Mouse (Mus musculus): ENCODE data around the gene Rps27rt. TPM values are rescaled to one million over a fixed set of nuclear protein-coding genes. Genes with fewer than 3 reads are reported as not detected.
"Not testable (repeated sequence)": the region's sequence is repeated elsewhere in the genome, so short reads cannot be mapped to it uniquely, and the experiment has no call there.

Gene Rps27rt
- polyA plus RNA-seq, 1 experiment from 2014 or later: 259 TPM

GRCm38 (mm10) chr9:114985741-114986140, 3.2 kb upstream of the Rps27rt start:
- H3K4me3 ChIP-seq: no peak overlapping the region
- no peaks in the 10 kb centered on the region for H3K36me3 ChIP-seq
- 91% methylated on average over 5 of the region's 5 CpGs for WGBS
- ATAC-seq (ENCODE audit: insufficient number of reproducible peaks, low FRiP score): no peak
- H3K27ac ChIP-seq (ENCODE audit: poor library complexity, severe bottlenecking): no peak overlapping the region
- peaks cover 15% of the 10 kb centered on the region for H3K4me1 ChIP-seq (replicated peaks)
- H3K4me2 ChIP-seq: no peak overlapping the region
- no peak overlapping the region for H3K9ac ChIP-seq
- H3K27me3 ChIP-seq (replicated peaks): no peaks in the 10 kb centered on the region
- H3K9me3 ChIP-seq (replicated peaks): 0 out of 2 replicates have a peak, but pooled peaks cover 5% of the 10 kb centered on the region

GRCm38 (mm10) chr9:114979969-114980368, 2.6 kb downstream of the Rps27rt start:
- H3K4me3 ChIP-seq: 0 out of 2 replicates have a peak overlapping the region, but pooled peaks have one; percentile 80
- no peaks in the 10 kb centered on the region for H3K9me3 ChIP-seq (replicated peaks)
- H3K4me2 ChIP-seq: peak overlapping the region; percentile 85
- 24% methylated on average over 6 of the region's 6 CpGs for WGBS
- H3K36me3 ChIP-seq: no peaks in the 10 kb centered on the region
- no peak for ATAC-seq (ENCODE audit: insufficient number of reproducible peaks, low FRiP score)
- H3K9ac ChIP-seq: no peak overlapping the region
- H3K4me1 ChIP-seq (replicated peaks): peaks cover 20% of the 10 kb centered on the region
- H3K27me3 ChIP-seq (replicated peaks): peaks cover 11% of the 10 kb centered on the region
- no peak overlapping the region for H3K27ac ChIP-seq (ENCODE audit: poor library complexity, severe bottlenecking)

GRCm38 (mm10) chr9:114978281-114979111, 4.0 kb downstream of the Rps27rt start, which contains the start of gene Osbpl10:
Osbpl10 (plus strand) TSS chr9:114978569.
- peak within 1 kb of the TSS; percentile 80 for H3K4me3 ChIP-seq
- peak within 1 kb of the TSS; percentile 78 for H3K27ac ChIP-seq (ENCODE audit: poor library complexity, severe bottlenecking)
- H3K27me3 ChIP-seq (replicated peaks): peaks cover 11% of the 10 kb centered on the region
- H3K36me3 ChIP-seq: no peaks in the 10 kb centered on the region
- H3K4me2 ChIP-seq: peak within 1 kb of the TSS; percentile 85
- H3K9me3 ChIP-seq (replicated peaks): no peaks in the 10 kb centered on the region
- peaks cover 20% of the 10 kb centered on the region for H3K4me1 ChIP-seq (replicated peaks)
- WGBS: under 1% methylated on average over 63 of the region's 86 CpGs
- peak; percentile 78 for ATAC-seq (ENCODE audit: insufficient number of reproducible peaks, low FRiP score)
- peak within 1 kb of the TSS; percentile 85 for H3K9ac ChIP-seq

GRCm38 (mm10) chr9:114977461-114978280, 4.9 kb downstream of the Rps27rt start:
- 3% methylated on average over 31 of the region's 31 CpGs for WGBS
- ATAC-seq (ENCODE audit: insufficient number of reproducible peaks, low FRiP score): peak; percentile 47

GRCm38 (mm10) chr9:114966286-114966685, 16.3 kb downstream of the Rps27rt start:
- not testable (repeated sequence) for H3K36me3 ChIP-seq; H3K27ac ChIP-seq (ENCODE audit: poor library complexity, severe bottlenecking); H3K27me3 ChIP-seq (replicated peaks); H3K4me2 ChIP-seq; H3K4me1 ChIP-seq (replicated peaks); ATAC-seq (ENCODE audit: insufficient number of reproducible peaks, low FRiP score); H3K4me3 ChIP-seq; H3K9ac ChIP-seq
- peaks cover 16% of the 10 kb centered on the region for H3K9me3 ChIP-seq (replicated peaks)
- 83% methylated on average over 7 of the region's 7 CpGs for WGBS

More at GRCm38 (mm10) chr9:114977461-114978280, 4.9 kb downstream of the Rps27rt start:
- Histone ChIP-seq H3K4me3 (peak overlapping the region; percentile 80), H3K27me3 (replicated peaks) (peaks cover 11% of the 10 kb centered on the region), H3K27ac (ENCODE audit: poor library complexity, severe bottlenecking) (peak overlapping the region; percentile 78; the same call in 1 of the 2 replicates), H3K4me1 (replicated peaks) (peaks cover 20% of the 10 kb centered on the region), H3K4me2 (peak overlapping the region; percentile 85), H3K9me3 (replicated peaks) (no peaks in the 10 kb centered on the region), H3K9ac (peak overlapping the region; percentile 85), H3K36me3 (no peaks in the 10 kb centered on the region)

- no peak overlapping the region for H3K4me3 ChIP-seq
- ATAC-seq (ENCODE audit: insufficient number of reproducible peaks, low FRiP score): no peak
- no peaks in the 10 kb centered on the region for H3K27me3 ChIP-seq (replicated peaks)
- H3K4me1 ChIP-seq (replicated peaks): no peaks in the 10 kb centered on the region
- 45% methylated on average over 3 of the region's 3 CpGs for WGBS
- H3K9me3 ChIP-seq (replicated peaks): peaks cover 16% of the 10 kb centered on the region
- H3K36me3 ChIP-seq: no peaks in the 10 kb centered on the region
- no peak overlapping the region for H3K9ac ChIP-seq
- H3K4me2 ChIP-seq: no peak overlapping the region
- H3K27ac ChIP-seq (ENCODE audit: poor library complexity, severe bottlenecking): no peak overlapping the region
Observed at GRCm38 (mm10) chr9:114964093-114964492, 18.4 kb downstream of the Rps27rt start.

GRCm38 (mm10) chr9:114960844-114961243, 21.7 kb downstream of the Rps27rt start:
- WGBS: 81% methylated on average over 6 of the region's 6 CpGs
- ATAC-seq (ENCODE audit: insufficient number of reproducible peaks, low FRiP score): no peak
- H3K9me3 ChIP-seq (replicated peaks): peaks cover 8% of the 10 kb centered on the region
- no peaks in the 10 kb centered on the region for H3K4me1 ChIP-seq (replicated peaks)
- H3K4me3 ChIP-seq: no peak overlapping the region
- H3K36me3 ChIP-seq: no peaks in the 10 kb centered on the region
- no peak overlapping the region for H3K27ac ChIP-seq (ENCODE audit: poor library complexity, severe bottlenecking)
- no peak overlapping the region for H3K9ac ChIP-seq
- H3K4me2 ChIP-seq: no peak overlapping the region
- no peaks in the 10 kb centered on the region for H3K27me3 ChIP-seq (replicated peaks)

- Histone ChIP-seq H3K9ac (no peak overlapping the region), H3K4me2 (no peak overlapping the region), H3K36me3 (no peaks in the 10 kb centered on the region), H3K4me1 (replicated peaks) (no peaks in the 10 kb centered on the region), H3K4me3 (no peak overlapping the region), H3K27ac (ENCODE audit: poor library complexity, severe bottlenecking) (no peak overlapping the region), H3K27me3 (replicated peaks) (no peaks in the 10 kb centered on the region), H3K9me3 (replicated peaks) (peaks cover 7% of the 10 kb centered on the region)
- WGBS: 76% methylated on average over 4 of the region's 4 CpGs
- no peak for ATAC-seq (ENCODE audit: insufficient number of reproducible peaks, low FRiP score)
Observed at GRCm38 (mm10) chr9:114960043-114960789, 22.3 kb downstream of the Rps27rt start.

- WGBS: 37% methylated on average over 5 of the region's 5 CpGs
- ATAC-seq (ENCODE audit: insufficient number of reproducible peaks, low FRiP score): no peak
Observed at GRCm38 (mm10) chr9:114956945-114957344, 25.6 kb downstream of the Rps27rt start.

GRCm38 (mm10) chr9:114955340-114955739, 27.2 kb downstream of the Rps27rt start:
- no peaks in the 10 kb centered on the region for H3K9me3 ChIP-seq (replicated peaks)
- H3K4me2 ChIP-seq: no peak overlapping the region
- no peak overlapping the region for H3K9ac ChIP-seq
- H3K4me1 ChIP-seq (replicated peaks): peaks cover 2% of the 10 kb centered on the region; the same call in 1 of the 2 replicates
- no peaks in the 10 kb centered on the region for H3K27me3 ChIP-seq (replicated peaks)
- no peak overlapping the region for H3K27ac ChIP-seq (ENCODE audit: poor library complexity, severe bottlenecking)
- no peaks in the 10 kb centered on the region for H3K36me3 ChIP-seq
- ATAC-seq (ENCODE audit: insufficient number of reproducible peaks, low FRiP score): no peak
- H3K4me3 ChIP-seq: no peak overlapping the region
- 86% methylated on average over 11 of the region's 11 CpGs for WGBS

More at GRCm38 (mm10) chr9:114956945-114957344, 25.6 kb downstream of the Rps27rt start:
- Histone ChIP-seq H3K9ac (no peak overlapping the region), H3K4me1 (replicated peaks) (no peaks in the 10 kb centered on the region), H3K9me3 (replicated peaks) (0 out of 2 replicates have a peak, but pooled peaks cover under 1% of the 10 kb centered on the region), H3K27ac (ENCODE audit: poor library complexity, severe bottlenecking) (no peak overlapping the region), H3K27me3 (replicated peaks) (no peaks in the 10 kb centered on the region), H3K36me3 (no peaks in the 10 kb centered on the region), H3K4me3 (no peak overlapping the region), H3K4me2 (no peak overlapping the region)

Measured in heart, embryonic 12.5 days (tissue).